Mouse (Mus musculus) heart, postnatal 0 days (tissue): ENCODE results near the gene Angel2. TPM values are rescaled to one million over a fixed set of nuclear protein-coding genes. Genes with fewer than 3 reads are reported as not detected.

Experiments
- ATAC-seq: fragments of 200-750 bp; cut with Nextera tagmentation; 2 replicates; pipeline ENCODE4 v1.8.0; 2017; ENCODE audit warnings: low read depth, moderate number of reproducible peaks, moderate library complexity; ENCODE audit not compliant: insufficient read depth
- DNase-seq: peaks from one replicate; pipeline ENCODE4 v3.0.0-alpha.2; 2016; ENCODE audit warnings: low spot score
- H3K27ac ChIP-seq: fragments of 300-500 bp; sonication (generic); 2 replicates; pipeline ENCODE4 v1.5.1; 2014; ENCODE audit warnings: low read depth, mild to moderate bottlenecking
- H3K27me3 ChIP-seq: fragments of 300-500 bp; sonication (generic); 2 replicates; pipeline ENCODE4 v1.6.1; 2014; ENCODE audit warnings: low read length, mixed read lengths; ENCODE audit not compliant: control insufficient read depth, insufficient read depth
- H3K36me3 ChIP-seq: fragments of 300-500 bp; sonication (generic); replicated peaks from 2 replicates; pipeline ENCODE4 v1.6.1; 2014; ENCODE audit warnings: low read length, mixed read lengths; ENCODE audit not compliant: control insufficient read depth, insufficient read depth
- H3K4me1 ChIP-seq: fragments of 300-500 bp; sonication (generic); 2 replicates; pipeline ENCODE4 v1.6.1; 2014; ENCODE audit warnings: antibody characterized with exemption; ENCODE audit not compliant: control insufficient read depth, insufficient read depth
- H3K4me2 ChIP-seq: fragments of 300-500 bp; sonication (generic); 2 replicates; pipeline ENCODE4 v1.6.1; 2014; ENCODE audit warnings: low read depth, mild to moderate bottlenecking, low read length, moderate library complexity
- H3K4me3 ChIP-seq: fragments of 300-500 bp; sonication (generic); 2 replicates; pipeline ENCODE4 v1.5.1; 2014; ENCODE audit warnings: low read depth, low read length
- H3K9ac ChIP-seq: fragments of 300-500 bp; sonication (generic); replicated peaks from 2 replicates; pipeline ENCODE4 v1.6.1; 2014; ENCODE audit warnings: low read depth, low read length, mixed read lengths
- H3K9me3 ChIP-seq: fragments of 300-500 bp; sonication (generic); replicated peaks from 2 replicates; pipeline ENCODE4 v1.6.1; 2016; ENCODE audit warnings: low read length; ENCODE audit not compliant: control insufficient read depth
- CTCF ChIP-seq: IDR thresholded peaks from 2 replicates; pipeline ENCODE4 v1.5.1; 2016; ENCODE audit warnings: antibody characterized with exemption, control low read depth, low read depth
- EP300 ChIP-seq: IDR thresholded peaks from 2 replicates; pipeline ENCODE4 v1.6.1; 2016; ENCODE audit warnings: antibody characterized with exemption, low read depth
- WGBS: fragments of 180-500 bp; shearing (Covaris S2); extraction: QIAGEN DNeasy Blood & Tissue Kit; methylation state at CpG from one replicate; pipeline ENCODE4 v1.1.7; 2014; 5-methylcytosine and 5-hydroxymethylcytosine counted together
- polyA plus RNA-seq: library from polyadenylated mRNA; unstranded; fragments of >200 nt; fragmentation: Nextera tagmentation; extraction: Ambion mirVana; gene quantifications from 2 replicates; pipeline ENCODE4 v1.2.1, GENCODE M21; 2015
- total RNA-seq: library from RNA; depleted of rRNA; stranded (reverse); fragments of >200 nt; gene quantifications from 2 replicates; pipeline ENCODE4 v1.2.3, GENCODE M21; 2014; ENCODE audit warnings: low replicate concordance

Gene Angel2
- total and polyA plus RNA-seq, 2 experiments from 2014 or later = 23.8 to 25.1 TPM

DNA sequence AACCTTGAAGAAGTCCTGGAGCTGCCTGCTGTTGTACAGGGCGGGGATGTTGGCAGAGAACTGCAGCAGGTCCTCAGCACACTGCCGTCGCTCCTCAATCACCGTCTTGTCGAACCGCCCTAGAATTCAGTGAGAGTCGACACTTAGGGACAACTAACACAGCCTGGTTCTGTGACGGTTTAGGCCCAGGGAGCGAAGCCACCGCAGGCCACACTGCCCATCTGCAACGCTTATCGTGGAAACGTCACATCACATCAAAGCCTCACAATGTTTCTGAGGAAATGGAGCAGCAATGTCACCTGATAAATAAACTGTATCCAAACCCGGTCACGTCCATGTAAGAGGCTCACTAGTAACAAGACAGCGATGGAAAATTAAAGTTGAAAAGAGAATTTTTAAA is 36.3 kb upstream of the Angel2 start:
- Histone ChIP-seq H3K4me1 (no peaks in the 10 kb centered on the region), H3K36me3 (peaks cover 42% of the 10 kb centered on the region), H3K27me3 (no peaks in the 10 kb centered on the region), H3K9ac (no peak overlapping the region), H3K27ac (no peak overlapping the region), H3K4me3 (no peak overlapping the region), H3K9me3 (no peaks in the 10 kb centered on the region), H3K4me2 (no peak overlapping the region)
- ATAC-seq = no peak
- WGBS = 83% methylated on average over 16 of the region's 16 CpGs
- TF ChIP-seq CTCF = no peak
- no peak for TF ChIP-seq EP300
- DNase-seq = no peak

DNA sequence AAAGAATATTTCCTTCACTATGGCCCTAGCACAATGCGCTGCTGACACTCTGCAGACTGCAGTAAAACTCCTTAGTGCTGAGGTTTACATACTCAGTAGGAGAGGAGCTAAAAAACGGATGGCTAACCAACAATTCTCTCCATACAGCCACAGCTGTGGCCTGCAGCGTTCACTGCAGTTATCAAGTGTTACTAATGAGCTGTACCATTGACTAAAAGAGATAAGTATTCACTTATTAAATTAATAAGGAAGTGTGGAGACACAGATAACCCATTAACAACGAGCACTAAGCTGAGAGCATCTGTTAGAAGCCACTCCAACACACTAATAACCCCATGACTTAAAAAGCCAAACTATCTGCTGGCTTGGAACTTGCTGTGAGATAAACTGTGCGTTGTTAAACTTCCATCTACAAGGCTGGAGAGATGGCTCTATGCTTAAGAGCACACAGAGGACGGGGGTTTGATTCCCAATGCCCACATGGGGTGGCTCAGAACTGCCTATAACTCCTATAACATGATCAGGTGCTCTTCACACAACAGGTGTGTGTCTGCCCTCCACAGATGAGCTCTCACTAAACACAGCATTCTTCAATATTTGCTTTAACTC is 31.2 kb upstream of the Angel2 start:
- TF ChIP-seq CTCF (no peak), EP300 (no peak)
- Histone ChIP-seq H3K36me3 (peaks cover 49% of the 10 kb centered on the region), H3K27me3 (no peaks in the 10 kb centered on the region), H3K4me3 (no peak overlapping the region), H3K4me2 (no peak overlapping the region), H3K9me3 (no peaks in the 10 kb centered on the region), H3K4me1 (no peaks in the 10 kb centered on the region), H3K27ac (no peak overlapping the region), H3K9ac (no peak overlapping the region)
- 59% methylated on average over 6 of the region's 6 CpGs for WGBS
- DNase-seq (no peak), ATAC-seq (no peak)

DNA sequence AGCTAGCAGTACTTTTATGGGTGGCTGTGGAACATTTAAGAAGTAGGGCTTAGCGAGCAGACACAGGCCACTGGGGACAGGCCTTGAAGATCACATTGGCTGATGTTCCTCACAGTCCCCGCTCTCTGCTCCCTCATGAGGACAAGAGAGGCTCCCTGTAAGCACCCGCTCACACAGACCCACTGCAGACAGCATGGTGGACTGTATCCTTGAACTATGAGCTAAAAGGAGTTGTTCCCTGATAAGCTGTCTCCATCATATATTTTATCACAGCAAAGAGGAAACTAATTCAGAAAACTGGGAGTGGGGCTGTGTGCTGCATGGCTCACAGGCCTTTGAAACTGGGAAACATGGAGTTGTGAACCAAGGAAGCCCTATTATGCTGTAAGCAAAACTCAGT is 26.7 kb upstream of the Angel2 start:
- 89% methylated on average over 3 of the region's 3 CpGs for WGBS
- no peak for TF ChIP-seq EP300
- H3K27ac ChIP-seq = no peak overlapping the region
- H3K36me3 ChIP-seq = peaks cover 38% of the 10 kb centered on the region
- no peaks in the 10 kb centered on the region for H3K9me3 ChIP-seq
- no peak overlapping the region for H3K9ac ChIP-seq
- no peak overlapping the region for H3K4me2 ChIP-seq
- no peak for DNase-seq
- no peak overlapping the region for H3K4me3 ChIP-seq
- no peaks in the 10 kb centered on the region; the same call in 1 of the 2 replicates for H3K4me1 ChIP-seq
- ATAC-seq = no peak
- no peaks in the 10 kb centered on the region for H3K27me3 ChIP-seq

DNA sequence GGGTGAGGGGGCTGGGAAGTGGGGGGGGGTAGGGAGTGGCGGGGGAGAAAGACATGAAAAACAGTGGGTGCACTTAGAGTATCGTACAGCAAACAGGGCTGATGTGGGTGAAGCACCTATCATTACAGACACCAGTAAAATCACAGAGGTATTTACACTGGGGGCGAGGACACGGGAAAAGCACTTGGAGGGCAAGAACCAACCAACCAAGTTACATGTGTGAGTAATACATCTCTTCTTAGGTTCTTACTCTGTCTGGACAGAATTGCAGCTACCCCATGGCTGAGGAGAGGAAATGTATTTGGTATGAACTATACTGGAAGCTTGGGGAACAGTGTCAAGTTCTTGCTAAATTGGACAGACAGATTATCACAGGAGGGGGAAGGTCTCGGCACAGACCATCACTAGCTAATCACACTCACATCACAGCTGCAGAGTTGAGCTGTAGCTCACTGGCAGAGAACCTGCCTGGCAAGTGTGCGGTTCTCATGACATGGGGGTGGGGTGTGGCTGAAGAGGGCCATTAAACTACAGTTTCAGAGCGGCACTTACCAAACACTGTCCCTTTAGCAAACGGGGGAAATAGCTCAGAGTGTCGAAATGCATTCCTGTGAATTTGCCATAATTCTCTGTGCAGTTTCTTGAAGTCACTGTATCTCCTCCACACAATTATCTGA is 25.9 kb upstream of the Angel2 start:
- Histone ChIP-seq H3K4me1 (no peaks in the 10 kb centered on the region; the same call in 1 of the 2 replicates), H3K9ac (no peak overlapping the region), H3K36me3 (peaks cover 36% of the 10 kb centered on the region), H3K4me3 (no peak overlapping the region), H3K4me2 (no peak overlapping the region), H3K27ac (peak overlapping the region; percentile 30; the same call in 1 of the 2 replicates), H3K9me3 (no peaks in the 10 kb centered on the region), H3K27me3 (no peaks in the 10 kb centered on the region)
- DNase-seq = no peak
- WGBS = 68% methylated on average over 9 of the region's 9 CpGs
- ATAC-seq = no peak
- TF ChIP-seq CTCF = no peak

DNA sequence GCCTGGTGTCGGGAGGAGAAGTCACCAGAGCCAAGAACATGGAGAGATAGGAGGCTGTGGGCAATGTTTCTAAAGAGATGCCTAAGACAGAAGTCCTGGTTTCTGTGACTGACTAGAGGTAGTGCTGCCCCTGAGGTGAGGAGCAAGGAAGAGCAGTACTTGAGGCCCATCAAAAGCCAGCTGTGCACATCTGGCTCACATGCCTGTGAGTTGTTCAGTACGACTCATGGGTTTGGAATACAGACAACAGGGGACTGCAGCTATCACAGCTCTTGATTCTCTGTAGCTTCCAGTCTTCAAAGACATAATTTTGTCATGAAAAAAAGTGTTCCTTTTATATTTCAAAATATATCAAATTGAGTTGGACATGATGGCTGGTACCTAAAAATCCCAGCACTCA is 23.8 kb upstream of the Angel2 start:
- no peaks in the 10 kb centered on the region for H3K27me3 ChIP-seq
- H3K4me2 ChIP-seq = no peak overlapping the region
- no peak overlapping the region for H3K9ac ChIP-seq
- no peak for TF ChIP-seq CTCF
- TF ChIP-seq EP300 = no peak
- H3K4me3 ChIP-seq = no peak overlapping the region
- DNase-seq = no peak
- no peak overlapping the region for H3K27ac ChIP-seq
- no peaks in the 10 kb centered on the region; the same call in 1 of the 2 replicates for H3K4me1 ChIP-seq
- no peaks in the 10 kb centered on the region for H3K9me3 ChIP-seq
- 0 out of 2 replicates have a peak, but pooled peaks have one; percentile 14 for ATAC-seq
- peaks cover 29% of the 10 kb centered on the region for H3K36me3 ChIP-seq
- 49% methylated on average over 2 of the region's 2 CpGs for WGBS
